Mouse (Mus musculus) naive thymus-derived CD4-positive, alpha-beta T cell, adult 2 months (primary cell): ENCODE data around the gene Samd14.
A peak's percentile ranks its signal among the peaks of the same experiment; 100 is the strongest.

ENCODE experiments used
- DNase-seq: peaks from one replicate; pipeline ENCODE4 v3.0.0-alpha.2; 2011; ENCODE audit warnings: low read depth

The Samd14 gene

GRCm38 (mm10) chr11:95074694-95075093, 65.0 kb downstream of the Samd14 start:
- DNase-seq = no peak

GRCm38 (mm10) chr11:95075197-95076040, 65.7 kb downstream of the Samd14 start:
- DNase-seq = peak; percentile 8
